Mouse (Mus musculus): Measurements from ENCODE around the gene Lrrfip1.

Gene Lrrfip1

GRCm38 (mm10) chr1:91137036-91137435 lies 138.5 kb downstream of the Lrrfip1 start:
- no peak for DNase-seq (ENCODE audit: low spot score)

- no peak for DNase-seq (ENCODE audit: low spot score)
These were observed 146.3 kb downstream of the Lrrfip1 start, which contains the start of gene Rbm44 for GRCm38 (mm10) chr1:91144813-91145212. Gene Rbm44 (plus strand): TSS chr1:91145089.

DNA sequence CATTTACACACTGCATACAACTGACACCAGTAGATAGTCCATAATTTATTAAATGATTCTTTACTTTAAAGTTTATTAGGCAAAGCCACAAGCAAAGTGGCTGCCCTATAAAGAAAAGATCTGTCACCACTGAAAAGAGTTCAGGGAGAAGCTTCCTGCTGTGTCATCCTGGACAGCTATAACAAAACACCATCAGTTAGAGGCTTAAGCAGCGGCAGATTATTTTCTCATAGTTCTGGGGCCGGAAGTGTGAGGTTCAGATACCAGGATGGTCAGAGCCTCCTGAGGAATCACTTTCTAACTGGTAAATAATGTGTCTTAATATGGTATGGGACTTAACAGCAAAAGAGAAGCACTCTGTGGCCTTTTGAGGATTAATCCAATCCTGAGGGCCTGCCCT lies 153.0 kb downstream of the Lrrfip1 start:
- DNase-seq (ENCODE audit: low spot score) = no peak

- DNase-seq (ENCODE audit: low spot score) = no peak
These were observed 168.3 kb downstream of the Lrrfip1 start for GRCm38 (mm10) chr1:91166798-91167197.

GRCm38 (mm10) chr1:91169157-91169556 lies 170.6 kb downstream of the Lrrfip1 start:
- DNase-seq (ENCODE audit: low spot score) = no peak

- DNase-seq (ENCODE audit: low spot score) = no peak
These were observed 176.3 kb downstream of the Lrrfip1 start for GRCm38 (mm10) chr1:91174796-91175195.

DNA sequence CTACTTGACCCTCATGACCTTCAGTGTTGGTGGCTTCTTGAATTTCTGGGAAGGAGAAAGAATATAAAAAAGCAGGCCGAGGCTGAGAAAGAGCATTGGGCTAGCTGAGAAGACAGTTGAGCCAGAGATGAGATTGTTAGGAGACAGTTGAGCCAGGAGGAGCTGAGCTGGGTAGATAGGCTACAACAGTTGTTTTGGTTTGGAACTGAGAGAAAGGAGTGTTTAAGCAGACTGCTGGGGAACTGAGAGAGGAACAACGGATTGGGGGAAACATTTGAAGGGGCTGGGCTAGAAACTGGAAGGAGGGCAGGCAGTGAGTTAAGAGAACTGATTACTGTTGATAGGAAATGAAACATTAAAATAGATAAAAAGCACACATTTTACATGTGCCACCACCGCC lies 177.5 kb downstream of the Lrrfip1 start:
- no peak for DNase-seq (ENCODE audit: low spot score)

DNA sequence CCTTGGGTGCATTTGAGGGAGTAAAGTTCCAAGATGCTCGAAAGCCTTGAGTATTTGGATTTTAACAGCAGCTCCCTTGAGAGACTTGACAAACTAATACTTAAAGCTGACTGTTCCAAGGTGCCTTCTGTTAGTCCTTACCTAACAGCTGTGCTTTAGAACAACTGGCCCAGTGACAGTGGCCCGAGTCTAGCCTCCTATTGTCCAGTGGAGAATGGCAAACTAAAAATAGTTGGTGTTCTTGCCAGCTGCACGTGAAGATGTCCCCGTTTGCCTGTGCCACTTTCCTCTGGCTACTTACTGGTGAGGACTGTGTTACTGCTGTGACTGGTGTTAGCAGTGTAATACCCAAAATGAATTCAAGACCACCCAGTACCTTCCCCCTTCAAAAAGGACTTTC lies 178.3 kb downstream of the Lrrfip1 start:
- DNase-seq (ENCODE audit: low spot score) = no peak
